Mouse (Mus musculus): ENCODE measurements around the gene Ptgfrn.
A peak's percentile ranks its signal among the peaks of the same experiment; 100 is the strongest.

- TF ChIP-seq CTCF (IDR thresholded peaks at IDR 0.05; ENCODE audit: insufficient read depth, low read length), result no peak
- TF ChIP-seq POLR2A (IDR thresholded peaks at IDR 0.05; ENCODE audit: borderline replicate concordance, extremely low read depth, low read depth, low read length), result peak; percentile 40; the same call in 1 of the 2 replicates
Observed at GRCm38 (mm10) chr3:101116431-101117385, 6.6 kb upstream of the Ptgfrn start.

All from lung, adult 2 months (tissue).